Mouse (Mus musculus) embryo, embryonic 10.5 days (tissue): ENCODE data around the gene Nhlrc2.
A peak's percentile ranks its signal among the peaks of the same experiment; 100 is the strongest.

Source experiments
- DNase-seq: peaks from one replicate; pipeline ENCODE4 v3.0.0-alpha.2; 2015; ENCODE audit warnings: low spot score

The Nhlrc2 gene

GRCm38 (mm10) chr19:56621876-56622275 is 73.8 kb downstream of the Nhlrc2 start:
- DNase-seq = no peak

- DNase-seq = no peak
These were observed 79.9 kb downstream of the Nhlrc2 start for GRCm38 (mm10) chr19:56627881-56628472.

GRCm38 (mm10) chr19:56629647-56630046 is 81.6 kb downstream of the Nhlrc2 start:
- no peak for DNase-seq

- no peak for DNase-seq
These were observed 83.0 kb downstream of the Nhlrc2 start for GRCm38 (mm10) chr19:56631017-56631416.

GRCm38 (mm10) chr19:56631451-56631901 is 83.4 kb downstream of the Nhlrc2 start:
- peak; percentile 9 for DNase-seq

- DNase-seq = peak; percentile 27
These were observed 89.1 kb downstream of the Nhlrc2 start for GRCm38 (mm10) chr19:56637035-56637683.

- no peak for DNase-seq
These were observed 89.6 kb downstream of the Nhlrc2 start for GRCm38 (mm10) chr19:56637684-56638049.

GRCm38 (mm10) chr19:56647451-56648120 is 99.5 kb downstream of the Nhlrc2 start:
- DNase-seq = no peak

GRCm38 (mm10) chr19:56651262-56651661 is 103.2 kb downstream of the Nhlrc2 start:
- DNase-seq = no peak

- DNase-seq = peak; percentile 72
These were observed 104.2 kb downstream of the Nhlrc2 start for GRCm38 (mm10) chr19:56652034-56652962.
